ENCODE assay signal across 24 mouse cellular contexts in genomic region chr7:45678513-45678912, GRCm38 (mm10). TPM values are rescaled to one million over a fixed set of nuclear protein-coding genes. Genes with fewer than 3 reads are reported as not detected.
DNase-seq lines count a peak whose midpoint lies in the region; ATAC-seq lines count a peak whose summit lies in the region.
"Had no signal": no experiment of that assay in that cellular context is flagged by ENCODE, and none has a peak within 500 bp of the region (broad histone marks: within the 10 kb centered on the region; RNA-seq: fewer than 3 reads in every experiment).

No protein-coding gene starts in this region.

- no peak for ATAC-seq in midbrain, embryonic 15.5 days (replicated peaks)
- no peak for ATAC-seq in stomach, embryonic 15.5 days (ENCODE audit: insufficient read depth, low FRiP score, low read depth)
- ATAC-seq: activated CD4-positive, CD25-positive, alpha-beta regulatory T cell, adult 4 months; forebrain, embryonic 16.5 days; hindbrain, postnatal 0 days; Patski had no signal

- H3K36me3 ChIP-seq in midbrain, embryonic 10.5 days, result no peaks in the 10 kb centered on the region
- H3K36me3 ChIP-seq in midbrain, embryonic 15.5 days (replicated peaks), result no peaks in the 10 kb centered on the region
- H3K36me3 ChIP-seq in stomach, embryonic 15.5 days, result no peaks in the 10 kb centered on the region
- H3K36me3 ChIP-seq: embryonic facial prominence, embryonic 13.5 days; forebrain, embryonic 12.5 days; heart, embryonic 15.5 days; hindbrain, embryonic 13.5 days had no signal

- H3K4me2 ChIP-seq in midbrain, embryonic 15.5 days, result no peak overlapping the region
- no peak overlapping the region for H3K4me2 ChIP-seq in stomach, embryonic 15.5 days
- H3K4me2 ChIP-seq: embryonic facial prominence, embryonic 13.5 days; forebrain, embryonic 12.5 days; heart, embryonic 11.5 days; heart, embryonic 15.5 days; hindbrain, embryonic 13.5 days had no signal

- peak overlapping the region; percentile 7; the same call in 1 of the 2 replicates for H3K27ac ChIP-seq in midbrain, embryonic 10.5 days (replicated peaks)
- H3K27ac ChIP-seq in midbrain, embryonic 15.5 days, result no peak overlapping the region
- peak overlapping the region; percentile 62; the same call in 1 of the 2 replicates for H3K27ac ChIP-seq in stomach, embryonic 15.5 days
- H3K27ac ChIP-seq: embryonic facial prominence, embryonic 13.5 days; forebrain, embryonic 12.5 days; heart, embryonic 15.5 days; hindbrain, embryonic 13.5 days; hindbrain, postnatal 0 days had no signal

- 92% methylated on average over 14 of the region's 14 CpGs for WGBS in midbrain, embryonic 10.5 days
- WGBS in midbrain, embryonic 15.5 days, result 93% methylated on average over 14 of the region's 14 CpGs
- 87% methylated on average over 14 of the region's 14 CpGs for WGBS in stomach, embryonic 15.5 days

- H3K9me3 ChIP-seq in midbrain, embryonic 10.5 days (replicated peaks), result no peaks in the 10 kb centered on the region
- H3K9me3 ChIP-seq in midbrain, embryonic 15.5 days, result no peaks in the 10 kb centered on the region
- H3K9me3 ChIP-seq in stomach, embryonic 15.5 days, result no peaks in the 10 kb centered on the region
- H3K9me3 ChIP-seq: embryonic facial prominence, embryonic 13.5 days; forebrain, embryonic 12.5 days; heart, embryonic 15.5 days; hindbrain, embryonic 13.5 days had no signal

- H3K4me1 ChIP-seq in midbrain, embryonic 10.5 days, result peaks cover 32% of the 10 kb centered on the region
- H3K4me1 ChIP-seq in midbrain, embryonic 15.5 days, result peaks cover 5% of the 10 kb centered on the region; the same call in 1 of the 2 replicates
- H3K4me1 ChIP-seq in stomach, embryonic 15.5 days, result peaks cover 15% of the 10 kb centered on the region

- H3K27me3 ChIP-seq in midbrain, embryonic 10.5 days (ENCODE audit: low read depth, poor library complexity, severe bottlenecking), result no peaks in the 10 kb centered on the region; the same call in 1 of the 2 replicates
- H3K27me3 ChIP-seq in midbrain, embryonic 15.5 days (replicated peaks), result no peaks in the 10 kb centered on the region
- H3K27me3 ChIP-seq in stomach, embryonic 15.5 days (replicated peaks), result no peaks in the 10 kb centered on the region
- H3K27me3 ChIP-seq: CH12.LX; embryonic facial prominence, embryonic 13.5 days; heart, embryonic 15.5 days; hindbrain, embryonic 13.5 days; Patski had no signal

- peak; percentile 85 for DNase-seq in adrenal gland, adult 2 months
- no peak for DNase-seq in adrenal gland, adult 8-10 months
- no peak for DNase-seq in midbrain, embryonic 10.5 days (ENCODE audit: low spot score)
- no peak for DNase-seq in kidney, adult 9 months
- DNase-seq in retina, embryonic 14.5 days (ENCODE audit: low spot score), result no peak
- DNase-seq: cerebellum, adult 18-20 months; cerebellum, adult 9-11 months; cerebellum, postnatal 36 days; gastrocnemius, postnatal 14 days; heart, adult 2 months; heart, postnatal 14 days had no signal

- no peak overlapping the region for H3K4me3 ChIP-seq in midbrain, embryonic 10.5 days
- no peak overlapping the region for H3K4me3 ChIP-seq in midbrain, embryonic 15.5 days
- H3K4me3 ChIP-seq in stomach, embryonic 15.5 days (replicated peaks), result no peak overlapping the region
- H3K4me3 ChIP-seq: embryonic facial prominence, embryonic 13.5 days; forebrain, embryonic 12.5 days; heart, adult 2 months; heart, embryonic 15.5 days; hindbrain, embryonic 13.5 days had no signal

- H3K9ac ChIP-seq in midbrain, embryonic 15.5 days, result no peak overlapping the region
- H3K9ac ChIP-seq in stomach, embryonic 15.5 days, result no peak overlapping the region
- H3K9ac ChIP-seq: embryonic facial prominence, embryonic 13.5 days; forebrain, embryonic 12.5 days; heart, embryonic 15.5 days; hindbrain, embryonic 13.5 days had no signal

RNA-seq across cellular contexts. Expression of gene Ntn5, which starts 5.3 kb away (rescaled TPM):
- total RNA-seq in adrenal gland, adult 2 months (2021), result under 1 TPM in 1 of 2 experiments, not detected in 1; 0.31 TPM
- polyA plus RNA-seq in adrenal gland, adult 2 months (2012; rRNA removed), result 0.40 and 0.86 TPM in 2 replicates
- total RNA-seq in adrenal gland, adult 8-10 months (2022), result under 1 TPM in 3 of 4 experiments, not detected in 1; 0.21 to 0.68 (median 0.32) TPM
- polyA plus RNA-seq in midbrain, embryonic 10.5 days (2016; fragmentation: Nextera tagmentation; extraction: Ambion mirVana), result 0.46 and 0.48 TPM in 2 replicates
- polyA plus RNA-seq in midbrain, embryonic 15.5 days (2015; fragmentation: Nextera tagmentation; extraction: Ambion mirVana), result 0.88 and 1.3 TPM in 2 replicates
- 0.70 and 1.0 TPM in 2 replicates for polyA plus RNA-seq in stomach, embryonic 15.5 days (2015; fragmentation: Nextera tagmentation; extraction: Ambion mirVana)
- total RNA-seq: hematopoietic stem cell, adult 5-6 weeks had no signal
- polyA plus RNA-seq: activated CD4-positive, CD25-positive, alpha-beta regulatory T cell, adult 4 months; heart, embryonic 11.5 days; heart, embryonic 15.5 days had no signal

RNA-seq across cellular contexts. Expression of gene Fut2, which starts 12.3 kb away (rescaled TPM):
- under 1 TPM in 1 of 2 experiments, not detected in 1; 0.09 TPM for total RNA-seq in adrenal gland, adult 2 months (2021)
- polyA plus RNA-seq in adrenal gland, adult 2 months (2012; rRNA removed), result not detected in 2 replicates
- under 1 TPM in 2 of 4 experiments, not detected in 2; 0.11 to 0.18 TPM for total RNA-seq in adrenal gland, adult 8-10 months (2022)
- polyA plus RNA-seq in midbrain, embryonic 10.5 days (2016; fragmentation: Nextera tagmentation; extraction: Ambion mirVana), result 0.05 TPM in 1 of 2 replicates, not detected in the other
- 0.05 and 0.18 TPM in 2 replicates for polyA plus RNA-seq in midbrain, embryonic 15.5 days (2015; fragmentation: Nextera tagmentation; extraction: Ambion mirVana)
- polyA plus RNA-seq in stomach, embryonic 15.5 days (2015; fragmentation: Nextera tagmentation; extraction: Ambion mirVana), result 5.2 and 6.7 TPM in 2 replicates
- total RNA-seq: CH12.LX; hematopoietic stem cell, adult 5-6 weeks; hindbrain, postnatal 0 days had no signal
- polyA plus RNA-seq: activated CD4-positive, CD25-positive, alpha-beta regulatory T cell, adult 4 months had no signal

RNA-seq across cellular contexts. Expression of gene Sec1, which starts 15.7 kb away (rescaled TPM):
- under 1 TPM; 0.29 to 0.41 TPM for total RNA-seq in adrenal gland, adult 2 months (2021)
- 0.57 and 0.58 TPM in 2 replicates for polyA plus RNA-seq in adrenal gland, adult 2 months (2012; rRNA removed)
- total RNA-seq in adrenal gland, adult 8-10 months (2022), result under 1 TPM; 0.15 to 0.59 (median 0.30) TPM
- polyA plus RNA-seq in midbrain, embryonic 10.5 days (2016; fragmentation: Nextera tagmentation; extraction: Ambion mirVana), result 0.32 and 0.34 TPM in 2 replicates
- polyA plus RNA-seq in midbrain, embryonic 15.5 days (2015; fragmentation: Nextera tagmentation; extraction: Ambion mirVana), result 0.34 and 0.36 TPM in 2 replicates
- 3.6 and 4.5 TPM in 2 replicates for polyA plus RNA-seq in stomach, embryonic 15.5 days (2015; fragmentation: Nextera tagmentation; extraction: Ambion mirVana)
- total RNA-seq: hematopoietic stem cell, adult 5-6 weeks had no signal
- polyA plus RNA-seq: activated CD4-positive, CD25-positive, alpha-beta regulatory T cell, adult 4 months had no signal

RNA-seq across cellular contexts. Expression of gene Car11, which starts 21.1 kb away (rescaled TPM):
- 10 to 100 TPM; 10.9 to 18.6 TPM for total RNA-seq in adrenal gland, adult 2 months (2021)
- polyA plus RNA-seq in adrenal gland, adult 2 months (2012; rRNA removed), result 30.0 and 38.2 TPM in 2 replicates
- total RNA-seq in adrenal gland, adult 8-10 months (2022), result 10 to 100 TPM; 11.5 to 28.2 (median 18.9) TPM
- polyA plus RNA-seq in midbrain, embryonic 10.5 days (2016; fragmentation: Nextera tagmentation; extraction: Ambion mirVana), result 4.6 and 4.9 TPM in 2 replicates
- 70.7 and 73.8 TPM in 2 replicates for polyA plus RNA-seq in midbrain, embryonic 15.5 days (2015; fragmentation: Nextera tagmentation; extraction: Ambion mirVana)
- 9.6 and 10.1 TPM in 2 replicates for polyA plus RNA-seq in stomach, embryonic 15.5 days (2015; fragmentation: Nextera tagmentation; extraction: Ambion mirVana)
- total RNA-seq: CH12.LX had no signal

RNA-seq across cellular contexts. Expression of gene Dbp, which starts 26.4 kb away (rescaled TPM):
- total RNA-seq in adrenal gland, adult 2 months (2021), result 100 to 1,000 TPM in 1 of 2 experiments, 10 to 100 TPM in 1; 54.3 to 225 TPM
- polyA plus RNA-seq in adrenal gland, adult 2 months (2012; rRNA removed), result 569 and 796 TPM in 2 replicates
- total RNA-seq in adrenal gland, adult 8-10 months (2022), result 100 to 1,000 TPM; 254 to 411 (median 333) TPM
- 2.1 and 2.9 TPM in 2 replicates for polyA plus RNA-seq in midbrain, embryonic 10.5 days (2016; fragmentation: Nextera tagmentation; extraction: Ambion mirVana)
- 3.3 and 3.8 TPM in 2 replicates for polyA plus RNA-seq in midbrain, embryonic 15.5 days (2015; fragmentation: Nextera tagmentation; extraction: Ambion mirVana)
- 2.8 and 4.4 TPM in 2 replicates for polyA plus RNA-seq in stomach, embryonic 15.5 days (2015; fragmentation: Nextera tagmentation; extraction: Ambion mirVana)
